Mouse (Mus musculus) forebrain, embryonic 11.5 days (tissue): ENCODE results near the gene Fam180a. TPM values are rescaled to one million over a fixed set of nuclear protein-coding genes. Genes with fewer than 3 reads are reported as not detected.

Experiments
- ATAC-seq: fragments of 200-750 bp; cut with Nextera tagmentation; replicated peaks from 2 replicates; pipeline ENCODE4 v1.8.0; 2017; ENCODE audit warnings: moderate TSS enrichment; ENCODE audit not compliant: low FRiP score
- DNase-seq: peaks from one replicate; pipeline ENCODE4 v3.0.0-alpha.2; 2017; ENCODE audit warnings: low spot score
- H3K27ac ChIP-seq: fragments of 300-500 bp; sonication (generic); 2 replicates; pipeline ENCODE4 v1.5.1; 2014; ENCODE audit warnings: low read depth, low read length
- H3K27me3 ChIP-seq: fragments of 300-500 bp; sonication (generic); 2 replicates; pipeline ENCODE4 v1.6.1; 2014; ENCODE audit warnings: mild to moderate bottlenecking, low read length, mixed read lengths; ENCODE audit not compliant: control insufficient read depth, insufficient read depth
- H3K36me3 ChIP-seq: fragments of 300-500 bp; sonication (generic); 2 replicates; pipeline ENCODE4 v1.6.1; 2014; ENCODE audit warnings: mild to moderate bottlenecking, low read length, moderate library complexity, mixed read lengths; ENCODE audit not compliant: control insufficient read depth, insufficient read depth
- H3K4me1 ChIP-seq: fragments of 300-500 bp; sonication (generic); replicated peaks from 2 replicates; pipeline ENCODE4 v1.6.1; 2014; ENCODE audit warnings: low read length, mixed read lengths; ENCODE audit not compliant: control insufficient read depth, insufficient read depth
- H3K4me2 ChIP-seq: fragments of 300-500 bp; sonication (generic); 2 replicates; pipeline ENCODE4 v1.6.1; 2014; ENCODE audit warnings: low read depth, mild to moderate bottlenecking, low read length, moderate library complexity, mixed read lengths; ENCODE audit not compliant: severe bottlenecking
- H3K4me3 ChIP-seq: fragments of 300-500 bp; sonication (generic); 2 replicates; pipeline ENCODE4 v1.5.1; 2014; ENCODE audit warnings: low read depth, low read length
- H3K9ac ChIP-seq: fragments of 300-500 bp; sonication (generic); 2 replicates; pipeline ENCODE4 v1.6.1; 2014; ENCODE audit warnings: low read length
- H3K9me3 ChIP-seq: fragments of 300-500 bp; sonication (generic); 2 replicates; pipeline ENCODE4 v1.6.1; 2016; ENCODE audit warnings: low read length, mixed read lengths; ENCODE audit not compliant: control insufficient read depth
- WGBS: fragments of 180-500 bp; shearing (Covaris S2); extraction: QIAGEN DNeasy Blood & Tissue Kit; methylation state at CpG from one replicate; pipeline ENCODE4 v1.1.7; 2014; 5-methylcytosine and 5-hydroxymethylcytosine counted together
- polyA plus RNA-seq: library from polyadenylated mRNA; unstranded; fragments of >200 nt; fragmentation: Nextera tagmentation; extraction: Ambion mirVana; gene quantifications from 2 replicates; pipeline ENCODE4 v1.2.1, GENCODE M21; 2014

Fam180a gene
- polyA plus RNA-seq, 1 experiment from 2014 or later = not detected

- Histone ChIP-seq H3K27me3 (no peaks in the 10 kb centered on the region), H3K27ac (no peak overlapping the region), H3K4me2 (no peak overlapping the region), H3K4me1 (no peaks in the 10 kb centered on the region; the same call in 1 of the 2 replicates), H3K4me3 (no peak overlapping the region), H3K9me3 (no peaks in the 10 kb centered on the region), H3K36me3 (no peaks in the 10 kb centered on the region), H3K9ac (no peak overlapping the region)
- 84% methylated on average over 11 of the region's 11 CpGs for WGBS
- ATAC-seq (no peak), DNase-seq (no peak)
Measured at GRCm38 (mm10) chr6:35288114-35288761, 37.7 kb downstream of the Fam180a start.

- no peak overlapping the region for H3K4me3 ChIP-seq
- WGBS = 87% methylated on average over 10 of the region's 10 CpGs
- no peaks in the 10 kb centered on the region for H3K4me1 ChIP-seq
- H3K36me3 ChIP-seq = no peaks in the 10 kb centered on the region
- no peak for ATAC-seq
- no peak overlapping the region for H3K4me2 ChIP-seq
- DNase-seq = no peak
- no peak overlapping the region for H3K27ac ChIP-seq
- H3K9ac ChIP-seq = no peak overlapping the region
- no peaks in the 10 kb centered on the region for H3K9me3 ChIP-seq
- H3K27me3 ChIP-seq = no peaks in the 10 kb centered on the region
Measured at GRCm38 (mm10) chr6:35279306-35279705, 46.6 kb downstream of the Fam180a start.

- Histone ChIP-seq H3K27ac (no peak overlapping the region), H3K4me1 (no peaks in the 10 kb centered on the region), H3K4me3 (no peak overlapping the region), H3K9me3 (no peaks in the 10 kb centered on the region), H3K36me3 (no peaks in the 10 kb centered on the region), H3K9ac (no peak overlapping the region), H3K27me3 (no peaks in the 10 kb centered on the region), H3K4me2 (no peak overlapping the region)
- DNase-seq (no peak), ATAC-seq (no peak)
- WGBS = 70% methylated on average over 10 of the region's 10 CpGs
Measured at GRCm38 (mm10) chr6:35277903-35278587, 47.9 kb downstream of the Fam180a start.

GRCm38 (mm10) chr6:35273391-35274082, 52.4 kb downstream of the Fam180a start:
- no peak overlapping the region for H3K9ac ChIP-seq
- H3K27ac ChIP-seq = no peak overlapping the region
- H3K4me1 ChIP-seq = no peaks in the 10 kb centered on the region
- ATAC-seq = no peak
- H3K9me3 ChIP-seq = no peaks in the 10 kb centered on the region
- no peaks in the 10 kb centered on the region for H3K36me3 ChIP-seq
- no peak overlapping the region for H3K4me3 ChIP-seq
- no peaks in the 10 kb centered on the region for H3K27me3 ChIP-seq
- no peak overlapping the region for H3K4me2 ChIP-seq
- DNase-seq = no peak
- 87% methylated on average over 11 of the region's 11 CpGs for WGBS

GRCm38 (mm10) chr6:35271868-35272765, 53.8 kb downstream of the Fam180a start:
- ATAC-seq (no peak), DNase-seq (no peak)
- 90% methylated on average over 20 of the region's 20 CpGs for WGBS
- Histone ChIP-seq H3K4me1 (no peaks in the 10 kb centered on the region), H3K4me2 (no peak overlapping the region), H3K4me3 (no peak overlapping the region), H3K27ac (no peak overlapping the region), H3K9ac (no peak overlapping the region), H3K36me3 (no peaks in the 10 kb centered on the region), H3K27me3 (no peaks in the 10 kb centered on the region), H3K9me3 (no peaks in the 10 kb centered on the region)

GRCm38 (mm10) chr6:35271094-35271855, 54.7 kb downstream of the Fam180a start:
- H3K4me1 ChIP-seq = no peaks in the 10 kb centered on the region
- H3K4me2 ChIP-seq = no peak overlapping the region
- H3K9me3 ChIP-seq = no peaks in the 10 kb centered on the region
- no peaks in the 10 kb centered on the region for H3K27me3 ChIP-seq
- no peak overlapping the region for H3K4me3 ChIP-seq
- WGBS = 92% methylated on average over 12 of the region's 12 CpGs
- DNase-seq (no peak), ATAC-seq (no peak)
- H3K9ac ChIP-seq = no peak overlapping the region
- H3K27ac ChIP-seq = no peak overlapping the region
- H3K36me3 ChIP-seq = no peaks in the 10 kb centered on the region

- Histone ChIP-seq H3K9me3 (no peaks in the 10 kb centered on the region), H3K4me1 (no peaks in the 10 kb centered on the region), H3K36me3 (no peaks in the 10 kb centered on the region), H3K9ac (no peak overlapping the region), H3K4me3 (no peak overlapping the region), H3K27me3 (no peaks in the 10 kb centered on the region), H3K4me2 (no peak overlapping the region), H3K27ac (no peak overlapping the region)
- DNase-seq = no peak
- ATAC-seq = no peak
- WGBS = 85% methylated on average over 13 of the region's 13 CpGs
Measured at GRCm38 (mm10) chr6:35269643-35270042, 56.3 kb downstream of the Fam180a start.

GRCm38 (mm10) chr6:35268711-35269110, 57.2 kb downstream of the Fam180a start:
- DNase-seq (no peak), ATAC-seq (no peak)
- WGBS = 93% methylated on average over 13 of the region's 13 CpGs
- Histone ChIP-seq H3K4me2 (no peak overlapping the region), H3K9me3 (no peaks in the 10 kb centered on the region), H3K4me3 (no peak overlapping the region), H3K27me3 (no peaks in the 10 kb centered on the region), H3K36me3 (no peaks in the 10 kb centered on the region), H3K27ac (no peak overlapping the region), H3K9ac (no peak overlapping the region), H3K4me1 (no peaks in the 10 kb centered on the region)
